Mouse (Mus musculus): ENCODE results near the gene Dpf3. TPM values are rescaled to one million over a fixed set of nuclear protein-coding genes. Genes with fewer than 3 reads are reported as not detected.

Dpf3 gene
- total RNA-seq, 4 experiments from 2014 or later = 16.3 to 26.0 (median 20.2) TPM

DNA sequence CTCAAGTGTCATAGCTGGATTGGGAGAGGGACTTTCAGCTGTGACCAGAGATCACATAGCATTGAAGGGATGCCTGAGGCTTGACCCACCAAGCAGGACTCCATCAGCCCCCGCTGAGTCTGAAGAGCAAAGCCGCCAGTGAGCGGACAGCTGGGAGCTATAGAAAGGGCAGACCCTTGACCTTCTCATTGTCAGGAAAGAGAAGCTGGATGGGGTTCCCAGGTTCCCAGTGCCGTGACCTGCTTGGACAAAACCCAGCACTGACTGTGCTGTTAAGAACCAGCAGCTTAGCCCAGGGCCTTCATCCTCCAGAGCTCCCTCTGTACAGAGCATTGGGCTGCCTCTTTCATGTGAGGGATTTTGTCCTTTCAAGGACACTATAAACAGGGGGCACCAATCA is 260.5 kb downstream of the Dpf3 start:
- no peak for DNase-seq (ENCODE audit: low spot score in 2 of 2)

DNA sequence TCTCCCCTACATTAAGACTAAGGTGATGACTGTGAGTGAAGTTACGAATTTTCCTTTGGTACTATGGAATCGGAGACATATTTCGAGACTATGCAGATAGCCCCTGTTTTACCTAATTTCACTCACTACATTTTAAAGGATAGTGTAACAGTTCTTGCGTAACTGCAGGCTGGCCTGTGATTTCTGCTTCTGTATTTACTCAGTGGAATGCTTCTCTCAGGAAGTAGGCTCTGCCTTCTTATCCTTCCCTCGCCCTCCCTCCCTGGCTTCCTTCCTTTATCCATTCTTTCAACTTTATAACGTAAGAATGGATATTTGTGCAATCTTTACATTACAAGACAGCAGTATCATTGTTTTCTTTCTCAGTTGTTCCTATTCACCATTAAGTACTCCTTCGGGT is 266.6 kb downstream of the Dpf3 start:
- no peak for DNase-seq (ENCODE audit: low spot score in 2 of 2)

DNA sequence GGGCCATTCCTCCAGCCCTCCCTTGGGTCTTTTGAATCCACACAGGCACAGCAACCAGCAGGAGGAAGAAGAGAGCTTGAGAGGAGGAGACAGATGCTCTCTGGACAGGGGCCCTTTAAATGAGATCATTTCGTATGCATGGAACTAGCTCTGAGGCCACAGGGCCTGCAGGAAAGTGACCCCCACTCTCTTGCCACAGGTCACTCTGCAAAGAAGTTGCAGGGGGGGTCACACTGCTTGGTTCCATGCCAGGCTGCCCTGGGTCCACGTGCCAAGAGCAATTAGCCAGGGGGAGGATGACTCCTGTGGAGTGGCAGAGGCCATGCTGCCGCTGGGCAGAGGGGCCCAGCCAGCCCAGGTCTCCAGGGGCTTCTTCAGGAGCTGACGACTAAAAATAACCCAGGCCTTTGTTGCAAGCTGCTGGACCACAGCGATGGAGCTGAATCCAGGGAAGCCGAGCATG is 273.6 kb downstream of the Dpf3 start:
- no peak for DNase-seq (ENCODE audit: low spot score in 2 of 2)

DNA sequence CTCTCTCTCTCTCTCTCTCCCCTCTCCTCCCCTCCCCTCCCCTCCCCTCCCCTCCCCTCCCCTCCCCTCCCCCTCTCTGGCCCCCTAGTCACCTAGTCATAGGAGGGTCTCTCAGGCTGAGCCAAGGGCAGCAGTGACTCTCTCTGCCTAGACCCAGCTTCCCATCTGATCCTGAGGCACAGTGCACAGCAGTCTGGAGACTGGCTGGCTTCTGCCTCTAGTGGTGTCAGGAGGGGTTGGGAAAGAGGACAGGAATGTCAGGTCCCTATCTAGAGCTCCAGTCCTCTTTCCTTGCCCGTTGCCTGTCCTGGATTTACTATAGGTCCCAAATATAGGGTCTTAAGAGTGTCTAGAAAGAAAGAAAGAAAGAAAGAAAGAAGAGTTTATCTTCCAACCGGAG is 275.5 kb downstream of the Dpf3 start:
- DNase-seq (ENCODE audit: low spot score in 2 of 2) = no peak

DNA sequence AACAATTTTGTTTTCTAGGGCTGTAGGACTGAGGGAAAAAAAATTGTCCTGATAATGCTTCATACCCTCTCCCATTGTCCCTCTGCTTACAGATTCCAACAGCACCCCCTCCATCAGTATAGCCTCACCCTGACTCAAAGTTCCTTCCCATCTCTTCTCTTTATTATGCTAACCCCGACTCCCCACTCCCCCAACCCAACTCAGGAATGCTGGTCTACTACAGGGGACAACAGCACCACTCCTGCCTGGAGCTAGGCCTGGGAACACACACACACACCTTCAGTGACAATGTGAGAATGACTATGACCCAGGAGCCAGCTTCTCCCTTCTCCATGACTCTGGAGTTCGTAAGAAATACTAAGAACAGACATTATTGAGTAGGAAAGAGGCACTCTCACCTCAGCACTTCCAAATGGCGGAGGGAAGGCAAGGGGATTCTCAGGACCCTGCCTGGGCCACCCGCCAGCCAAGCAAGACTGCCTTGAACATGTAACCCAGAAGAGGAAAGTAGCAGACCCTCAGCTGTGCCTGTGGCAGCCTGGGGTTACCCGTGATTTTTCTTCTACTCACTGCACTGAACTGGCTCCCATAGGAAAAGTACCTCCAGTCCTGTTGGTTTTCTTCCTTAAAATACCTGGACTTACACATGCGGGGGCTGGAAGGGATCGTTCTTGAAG is 276.2 kb downstream of the Dpf3 start:
- DNase-seq (ENCODE audit: low spot score in 2 of 2) = no peak

DNA sequence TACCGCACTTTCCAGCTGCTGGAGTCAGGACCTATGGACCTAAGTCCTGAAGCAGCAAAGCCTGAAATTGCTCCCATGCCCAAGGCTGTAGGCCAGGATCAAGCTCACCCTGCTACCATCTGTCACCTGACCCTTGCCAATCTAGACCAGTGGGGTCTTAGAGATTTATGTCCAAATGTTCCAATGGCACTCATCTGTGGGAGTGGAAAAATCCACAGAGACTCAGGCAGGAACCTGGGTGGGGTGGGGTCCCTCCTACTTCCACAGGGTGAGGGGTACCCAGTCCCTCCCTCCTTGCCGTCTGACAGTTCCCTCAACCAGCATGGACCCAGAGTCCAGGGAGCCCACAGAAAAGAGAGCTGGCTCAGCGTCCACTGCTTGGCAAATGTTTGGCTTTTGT is 276.8 kb downstream of the Dpf3 start:
- DNase-seq (ENCODE audit: low spot score in 2 of 2) = no peak

DNA sequence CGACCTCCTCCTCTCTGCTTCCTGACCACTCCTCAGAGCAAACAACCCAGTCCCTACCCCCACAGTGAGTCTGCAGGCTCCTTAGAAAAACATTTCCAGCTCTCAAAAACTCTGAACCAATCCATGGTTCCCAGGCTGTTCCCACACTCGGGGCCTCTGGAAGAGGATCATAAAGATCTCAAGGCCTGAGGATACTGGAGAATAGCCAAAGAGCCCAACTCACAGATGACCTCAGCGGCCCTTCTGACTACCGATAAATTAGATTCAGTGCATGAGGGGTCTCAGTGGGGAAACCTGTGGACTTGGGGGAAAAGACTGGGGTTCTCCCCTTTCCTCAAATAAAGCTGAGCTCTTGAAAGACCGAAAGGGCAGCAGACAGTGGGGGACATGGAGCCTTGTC is 277.2 kb downstream of the Dpf3 start:
- DNase-seq (ENCODE audit: low spot score in 2 of 2) = no peak

DNA sequence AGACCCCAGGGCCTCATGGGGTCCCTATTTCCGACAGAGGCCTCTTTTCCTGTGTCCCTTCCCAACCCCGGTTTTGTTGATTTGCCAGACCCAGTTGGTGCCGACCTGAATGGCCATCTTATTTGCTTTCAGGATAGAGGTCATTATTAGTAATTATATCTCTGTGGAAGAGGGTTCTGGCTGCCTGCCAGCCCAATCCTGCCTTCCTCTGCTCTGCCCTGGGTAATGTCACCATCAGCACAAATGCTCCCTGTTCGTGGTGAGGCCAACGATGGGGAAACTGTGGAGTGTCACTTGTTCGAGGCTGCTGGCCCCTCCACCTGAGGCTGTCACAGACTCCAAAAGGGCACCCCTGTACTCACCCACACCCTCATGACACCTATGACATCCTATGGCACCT is 278.1 kb downstream of the Dpf3 start:
- DNase-seq (ENCODE audit: low spot score in 2 of 2) = no peak

DNA sequence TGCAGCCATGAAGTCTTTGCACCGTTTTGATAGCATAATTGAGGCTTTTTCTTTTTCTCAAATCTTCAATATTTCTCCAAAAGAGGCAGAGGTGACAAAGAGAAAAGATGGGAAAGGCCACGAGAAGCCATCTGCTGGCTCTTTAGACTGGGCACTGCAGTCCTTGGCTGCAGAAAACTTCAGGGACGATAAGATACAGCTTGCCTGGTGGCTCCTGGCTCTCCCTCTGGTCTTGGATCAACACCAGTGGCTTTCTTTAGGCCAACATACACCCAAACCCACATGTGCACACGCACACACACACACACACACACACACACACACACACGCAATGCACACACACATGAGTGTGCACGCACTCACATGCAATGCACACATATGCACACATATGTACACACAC is 278.7 kb downstream of the Dpf3 start:
- no peak for DNase-seq (ENCODE audit: low spot score in 2 of 2)

DNA sequence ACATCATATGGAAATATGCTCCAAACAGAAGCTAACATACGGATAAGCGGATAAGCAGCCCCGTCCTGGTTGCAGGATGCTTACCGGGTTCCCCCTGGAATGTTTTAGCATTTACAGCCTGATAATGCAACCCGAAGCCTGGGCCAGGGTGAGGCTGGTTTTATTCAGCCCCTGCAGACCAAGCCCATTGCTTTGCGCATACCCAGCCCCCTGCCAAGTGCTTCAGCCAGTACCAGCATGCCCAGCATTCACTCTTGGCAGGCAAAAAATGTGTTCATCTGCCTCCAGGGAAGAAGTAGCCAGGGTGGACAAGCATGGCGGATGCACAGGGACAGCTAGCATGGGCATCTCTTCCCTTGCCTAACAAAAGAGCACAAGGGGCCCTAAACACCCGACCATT is 279.5 kb downstream of the Dpf3 start:
- DNase-seq (ENCODE audit: low spot score in 2 of 2) = peak in 1 of 2 experiments; percentile 22

DNA sequence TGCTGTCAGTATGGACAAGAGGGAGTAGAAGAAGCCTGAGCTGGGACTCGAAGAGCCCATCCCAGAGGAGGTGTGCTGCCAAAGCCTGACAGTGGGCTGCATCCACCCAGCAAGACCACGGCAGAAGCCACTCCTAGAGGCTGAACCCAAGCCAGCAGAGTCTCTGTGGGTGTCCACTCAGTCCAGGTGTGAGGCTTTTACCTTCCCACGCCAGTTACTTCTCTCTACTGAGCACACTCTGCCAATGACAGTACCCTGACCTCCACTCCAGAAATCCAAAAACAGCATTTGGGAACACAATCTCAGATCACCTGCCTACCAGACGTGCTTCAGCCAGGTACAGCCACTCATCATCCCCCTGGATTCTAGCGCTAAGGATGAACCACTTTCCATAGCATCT is 280.0 kb downstream of the Dpf3 start:
- no peak for DNase-seq (ENCODE audit: low spot score in 2 of 2)

DNA sequence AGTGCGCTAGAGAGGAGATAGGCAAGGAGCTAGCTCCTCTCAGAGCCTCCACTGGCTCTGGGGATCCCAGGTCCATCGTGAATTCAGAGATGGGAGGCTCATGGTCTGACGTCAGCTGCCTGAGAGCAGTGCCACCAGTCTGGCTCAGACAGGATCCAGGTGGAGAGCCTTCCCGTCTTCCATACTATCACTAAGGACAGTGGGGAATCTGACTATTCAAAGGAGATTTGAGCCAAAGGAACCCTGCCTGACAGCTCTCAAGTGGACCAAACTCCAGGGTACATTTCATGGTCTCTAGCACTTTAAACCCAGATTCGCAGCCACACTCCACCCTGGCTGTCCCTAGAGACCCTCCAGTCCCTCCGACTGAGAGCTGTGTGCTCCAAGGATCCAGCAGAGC is 280.6 kb downstream of the Dpf3 start:
- no peak for DNase-seq (ENCODE audit: low spot score in 2 of 2)

DNA sequence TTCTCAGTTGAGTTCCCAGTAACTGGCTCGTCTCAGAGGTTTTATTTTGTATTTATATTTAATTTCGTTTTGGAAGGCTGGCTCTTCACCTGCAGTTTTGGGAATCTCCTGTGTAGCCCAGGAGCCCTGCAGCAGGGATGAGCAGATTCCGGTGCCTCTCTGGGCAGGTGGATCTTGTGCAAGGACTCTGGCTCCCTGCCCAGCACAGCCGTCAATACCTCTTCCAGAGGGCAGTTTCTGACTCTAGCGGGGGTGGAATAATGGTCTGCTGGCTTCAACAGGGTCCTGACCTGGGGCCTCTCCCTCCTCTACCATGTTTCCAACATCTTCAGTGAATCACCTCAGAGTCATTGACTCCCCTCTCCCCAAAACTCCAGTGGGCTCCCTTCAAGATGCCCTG is 283.2 kb downstream of the Dpf3 start:
- DNase-seq (ENCODE audit: low spot score in 2 of 2) = no peak

DNA sequence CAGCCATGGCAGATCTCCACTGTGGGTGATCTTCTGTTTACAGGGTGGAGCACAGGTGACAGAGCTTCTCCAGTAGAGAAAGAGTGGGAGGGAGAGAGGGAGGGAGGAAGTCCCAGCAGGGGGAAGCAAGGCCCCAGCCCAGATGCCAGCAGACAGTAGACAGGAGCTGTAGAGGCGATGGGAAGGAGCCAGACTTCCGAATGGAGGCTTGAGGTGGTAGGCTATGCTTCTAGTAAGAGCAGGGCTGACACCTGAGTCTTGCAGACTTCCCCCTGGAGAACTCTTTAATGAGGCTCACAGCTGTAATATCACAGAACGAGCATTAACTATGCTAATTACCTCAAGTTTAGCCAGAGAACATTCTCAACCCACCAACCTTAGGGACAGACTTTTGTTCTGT is 285.8 kb downstream of the Dpf3 start:
- DNase-seq (ENCODE audit: low spot score in 2 of 2) = no peak

DNA sequence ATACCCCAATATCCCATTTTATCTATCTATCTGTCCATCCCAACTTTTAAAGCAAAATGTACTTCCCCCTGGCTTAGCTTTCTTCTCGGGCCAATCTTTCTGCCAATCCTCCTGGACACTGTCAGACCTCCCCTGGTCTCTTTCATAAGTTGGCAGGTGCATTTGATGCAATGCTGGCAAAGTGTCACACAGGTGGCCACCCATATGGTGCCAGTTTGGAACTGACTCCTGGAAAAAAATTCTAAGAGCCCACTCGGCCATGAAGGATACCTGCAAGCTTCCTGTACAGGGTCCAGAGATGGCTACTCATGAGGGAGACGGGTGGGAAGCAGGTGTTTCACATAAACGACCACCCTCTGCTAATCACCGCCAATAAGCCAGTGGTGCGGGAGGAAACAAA is 307.0 kb downstream of the Dpf3 start:
- no peak for DNase-seq (ENCODE audit: low spot score in 2 of 2)

DNA sequence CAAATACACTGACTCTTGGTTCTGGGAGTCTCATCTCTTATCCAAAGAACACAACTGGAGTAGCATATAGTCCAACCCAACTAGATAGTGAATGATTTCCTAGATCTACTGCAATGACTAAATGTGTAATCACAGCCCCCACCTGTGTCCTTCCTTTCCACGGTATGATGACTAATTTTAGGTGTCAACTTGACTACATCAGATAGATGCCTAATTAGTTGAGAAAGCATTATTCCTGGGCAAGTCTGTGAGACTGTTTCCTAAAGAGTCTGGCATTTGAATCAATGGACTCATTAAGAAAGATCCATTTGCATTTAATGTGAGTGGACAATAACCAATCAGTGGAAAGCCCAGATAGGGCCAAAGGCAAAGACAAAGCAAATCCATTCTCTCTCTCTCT is 307.7 kb downstream of the Dpf3 start:
- DNase-seq (ENCODE audit: low spot score in 2 of 2) = no peak

DNA sequence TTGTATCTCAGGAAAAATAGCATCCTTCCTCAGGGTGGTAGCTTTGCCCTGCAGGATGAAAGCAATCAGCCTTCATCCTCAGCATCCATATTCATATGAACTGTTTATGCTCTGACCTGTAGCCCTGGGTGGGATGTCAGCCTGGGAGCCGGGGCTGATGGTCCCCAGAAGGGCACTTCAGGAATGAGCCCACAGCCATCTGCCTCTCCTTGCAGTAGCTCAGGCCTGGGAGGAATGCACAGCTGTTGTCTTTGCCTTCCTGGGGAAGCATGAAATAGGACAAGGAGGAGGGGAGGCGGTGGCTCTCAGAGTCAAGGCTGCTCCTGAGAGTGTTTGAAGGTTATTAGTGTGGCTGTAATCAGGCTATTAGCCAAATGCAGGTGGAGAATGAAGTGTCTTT is 308.7 kb downstream of the Dpf3 start:
- DNase-seq (ENCODE audit: low spot score in 2 of 2) = no peak

DNA sequence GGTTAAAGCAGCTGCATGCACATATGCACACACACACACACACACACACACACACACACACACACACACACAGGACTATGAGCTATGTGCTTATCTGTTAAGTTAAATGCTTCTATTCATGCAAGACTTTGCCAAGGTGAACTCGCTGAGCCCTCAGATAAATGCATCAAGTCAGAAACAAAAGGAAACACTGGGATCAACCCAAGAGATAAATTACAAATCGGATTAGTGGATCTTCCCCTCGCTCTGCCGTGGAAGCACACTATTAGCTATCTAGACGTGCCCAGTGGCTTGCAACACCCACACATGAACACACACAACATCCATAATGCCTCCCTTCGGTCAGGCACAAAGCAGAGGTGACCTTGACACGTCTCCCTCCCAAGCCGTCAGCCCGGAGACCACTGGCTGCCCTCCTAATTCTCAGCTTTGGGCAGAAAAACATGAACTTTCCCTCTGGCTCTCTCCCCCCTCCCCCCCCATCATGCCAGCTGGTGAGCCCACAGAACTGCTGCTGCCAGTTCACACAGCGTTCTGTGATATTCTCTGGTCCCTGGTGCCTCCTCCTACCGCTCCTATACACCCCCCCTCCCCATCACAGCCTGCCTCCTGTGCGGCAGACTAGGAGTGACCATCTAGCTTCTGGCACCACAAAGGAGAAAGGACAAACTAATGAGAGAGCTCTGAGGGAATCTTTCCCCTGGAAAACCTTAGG is 317.9 kb downstream of the Dpf3 start:
- peak; percentile 60 to 65 for DNase-seq (ENCODE audit: low spot score in 2 of 2)

DNA sequence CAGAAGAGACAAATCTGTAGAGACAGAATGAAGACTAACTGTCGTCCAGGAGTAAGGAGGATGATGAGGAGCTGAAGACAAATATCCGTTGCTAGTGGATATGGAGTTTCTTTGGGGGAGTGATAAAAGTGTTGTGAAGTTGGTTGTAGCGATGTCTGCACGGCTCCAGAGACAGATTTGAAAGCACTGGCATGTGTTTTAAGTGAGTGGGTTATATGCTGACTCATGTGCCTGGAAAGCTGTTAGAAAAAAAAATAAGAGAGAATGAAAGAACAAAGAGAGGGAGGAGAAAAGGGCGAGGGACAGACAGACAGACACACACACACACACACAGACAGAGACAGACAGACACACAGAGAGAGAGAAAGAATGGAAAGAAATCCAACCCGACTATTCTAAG is 319.2 kb downstream of the Dpf3 start:
- peak; percentile 33 to 42 for DNase-seq (ENCODE audit: low spot score in 2 of 2)

DNA sequence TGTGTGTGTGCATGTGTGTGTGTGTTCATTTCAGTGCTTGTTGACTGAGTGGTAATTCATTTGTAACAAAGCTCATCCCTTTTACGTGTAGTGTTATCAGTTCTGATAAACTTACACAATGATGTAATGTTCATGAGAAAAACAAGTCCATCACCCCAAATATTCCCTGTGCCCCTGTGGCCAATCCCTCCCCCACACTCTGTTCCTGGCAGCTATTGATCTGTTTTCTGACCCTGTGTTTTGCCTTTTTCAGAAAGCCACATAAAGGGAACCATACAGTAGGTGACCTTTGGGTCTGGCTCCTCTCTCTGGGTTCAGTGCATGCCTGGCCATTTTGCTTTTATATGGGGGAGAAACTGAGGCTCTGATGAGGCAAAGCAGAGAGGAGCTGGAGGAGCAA is 322.5 kb downstream of the Dpf3 start:
- DNase-seq (ENCODE audit: low spot score in 2 of 2) = no peak
